Mouse (Mus musculus) gastrocnemius, postnatal 4 days (tissue): ENCODE results near the gene Slc25a26. TPM values are rescaled to one million over a fixed set of nuclear protein-coding genes. Genes with fewer than 3 reads are reported as not detected.

Source experiments
- DNase-seq, 2 experiments: peaks; one replicate each; pipeline ENCODE4 v3.0.0; 2021 to 2022; ENCODE audit warnings: low spot score in 2 of 2, mixed read lengths in 2 of 2
- long read RNA-seq, 2 experiments: library from polyadenylated mRNA; stranded (forward); transcript quantifications; one replicate each; pipeline ENCODE4 v2.0.0; 2021
- total RNA-seq, 2 experiments: library from RNA; stranded (reverse); gene quantifications; 2 replicates each; pipeline ENCODE4 v1.2.3; 2021

Slc25a26 gene
- total RNA-seq, result 1 to 10 TPM; 7.0 to 8.0 TPM
- long read RNA-seq, experiment 1, partial matches to known transcripts, result 1 of 3 reads
- long read RNA-seq, experiment 1, other reads (novel, unspliced or antisense), result 1 of 3 reads
- long read RNA-seq, experiment 2, partial matches to known transcripts, result 3 of 7 reads
- long read RNA-seq, experiment 2, other reads (novel, unspliced or antisense), result 2 of 7 reads

DNA sequence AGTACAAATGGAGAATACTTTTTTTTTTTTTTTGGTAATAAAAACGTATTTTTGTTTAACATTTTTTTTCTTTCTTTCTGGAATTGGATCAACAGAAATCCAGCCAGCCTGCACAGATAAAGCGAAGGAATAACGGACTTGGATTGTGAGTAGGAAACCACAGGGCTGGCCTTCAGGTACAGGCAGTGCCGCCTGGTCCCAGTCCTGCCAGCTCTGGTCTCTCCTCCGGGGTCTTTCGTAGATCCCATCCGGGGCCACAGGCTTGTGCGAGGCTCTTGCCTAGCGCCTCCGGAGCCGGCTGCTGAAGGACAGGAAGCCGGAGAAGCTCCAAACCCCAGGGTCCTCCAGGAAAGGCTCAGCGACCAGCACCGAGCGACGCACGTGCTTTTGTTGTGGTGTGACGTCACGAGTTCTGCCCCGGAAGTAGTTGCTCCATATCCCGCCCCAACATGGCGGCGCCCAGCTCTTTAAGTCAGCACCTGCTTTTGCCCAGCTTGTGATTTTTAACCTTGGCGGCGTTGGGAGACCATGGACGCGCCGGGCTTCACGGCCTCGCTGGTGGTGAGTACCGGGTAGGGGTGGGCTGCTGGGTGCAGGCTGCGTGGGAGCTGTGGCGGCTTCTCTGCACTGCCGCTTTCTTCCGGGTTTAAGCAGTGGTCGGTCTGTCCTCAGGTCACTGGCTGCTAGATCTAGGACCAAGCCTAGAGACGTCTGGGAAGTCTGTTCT, at the start of gene Slc25a26:
TSS of gene Slc25a26 (plus strand) at position 435 of the 727 bp plus-strand sequence.
- DNase-seq, result peak; percentile 83 to 86

DNA sequence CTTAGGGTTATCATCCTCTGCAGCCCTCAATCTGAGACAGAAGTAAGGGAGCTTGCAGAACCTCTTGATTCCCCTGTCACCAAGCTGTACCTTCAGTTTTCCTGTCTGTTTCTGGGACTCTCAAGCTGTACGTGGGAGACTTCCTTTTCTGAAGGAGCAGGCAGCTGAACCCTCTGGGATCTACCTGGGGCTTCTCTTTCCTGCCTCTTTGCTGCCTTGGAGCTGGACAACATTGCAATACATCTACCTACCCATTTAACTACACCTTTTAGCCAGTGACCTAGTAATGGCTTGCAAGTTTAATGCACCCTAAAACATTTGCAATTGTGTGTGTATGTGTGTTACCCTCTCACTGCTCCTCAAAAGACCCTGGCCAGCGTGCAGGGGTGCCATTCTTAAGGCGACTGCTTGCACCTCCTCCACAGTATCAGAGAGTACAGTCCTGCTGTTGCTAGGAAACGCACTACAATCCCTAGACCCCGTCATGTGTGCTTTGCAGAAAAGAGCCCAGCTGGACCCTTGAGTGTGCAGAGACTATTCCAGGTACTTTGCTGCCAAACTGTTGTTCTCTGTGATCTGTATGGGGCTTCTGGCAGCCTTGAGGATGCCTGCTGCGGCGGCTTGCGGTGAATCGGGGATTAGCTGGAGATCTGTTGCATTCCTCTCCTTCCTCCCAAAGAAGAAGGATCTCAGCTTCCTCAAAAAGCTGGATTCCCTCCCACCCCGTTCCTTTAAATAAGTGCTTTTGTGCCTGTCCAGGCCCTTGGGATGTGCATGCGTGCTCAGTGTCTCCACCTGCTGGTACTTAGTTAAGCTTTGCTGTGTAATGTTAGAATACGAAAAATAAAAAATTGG, 35.9 kb upstream of the Slc25a26 start:
- DNase-seq, result peak; percentile 23 to 54

GRCm38 (mm10) chr6:94466508-94467205, 33.5 kb upstream of the Slc25a26 start:
- DNase-seq, result no peak

DNA sequence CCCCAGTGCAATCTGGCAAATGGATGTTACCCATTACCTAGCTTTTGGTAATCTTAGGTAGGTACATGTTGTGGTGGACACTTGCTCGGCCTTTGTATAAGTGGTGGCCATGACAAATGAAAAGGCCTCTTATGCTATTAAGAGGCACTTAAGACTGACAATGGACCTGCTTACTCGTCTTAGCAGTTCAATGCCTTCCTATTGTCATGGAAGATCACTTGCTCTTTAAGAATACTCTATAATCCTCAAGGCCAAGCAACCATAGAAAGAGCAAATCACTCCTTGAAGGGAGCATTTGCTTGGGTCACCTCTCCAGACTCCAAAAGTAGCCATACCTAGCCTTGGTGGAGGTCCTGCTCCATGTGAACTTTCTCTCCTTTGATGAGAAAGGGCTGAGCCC, 7.4 kb upstream of the Slc25a26 start:
- DNase-seq, result no peak

GRCm38 (mm10) chr6:94503963-94504362, 3.8 kb downstream of the Slc25a26 start:
- DNase-seq, result no peak

GRCm38 (mm10) chr6:94507921-94508320, 7.8 kb downstream of the Slc25a26 start:
- DNase-seq, result no peak

- DNase-seq, result no peak
Observed at GRCm38 (mm10) chr6:94508807-94509206, 8.7 kb downstream of the Slc25a26 start.

DNA sequence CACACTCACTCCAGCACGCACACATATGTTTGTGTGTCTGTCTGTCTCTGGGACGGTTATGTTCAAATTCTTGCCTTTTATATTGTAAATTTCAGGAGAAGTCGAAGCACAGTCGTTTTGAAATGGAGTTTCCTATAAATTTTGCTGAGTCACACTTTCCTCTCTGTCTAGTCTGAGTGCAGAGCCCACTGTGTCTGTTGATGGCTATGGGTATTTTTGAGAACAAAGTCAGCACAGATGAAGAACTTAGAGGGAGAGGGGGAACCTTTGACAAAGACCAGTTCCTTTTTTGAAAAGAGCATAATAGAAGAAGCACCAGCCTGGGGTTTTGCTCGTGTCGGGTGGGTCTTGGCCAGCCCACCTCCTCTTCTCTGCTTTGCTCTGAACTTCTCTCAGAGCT, 9.1 kb downstream of the Slc25a26 start:
- DNase-seq, result no peak

- DNase-seq, result no peak
Observed at GRCm38 (mm10) chr6:94518171-94518570, 18.0 kb downstream of the Slc25a26 start.

DNA sequence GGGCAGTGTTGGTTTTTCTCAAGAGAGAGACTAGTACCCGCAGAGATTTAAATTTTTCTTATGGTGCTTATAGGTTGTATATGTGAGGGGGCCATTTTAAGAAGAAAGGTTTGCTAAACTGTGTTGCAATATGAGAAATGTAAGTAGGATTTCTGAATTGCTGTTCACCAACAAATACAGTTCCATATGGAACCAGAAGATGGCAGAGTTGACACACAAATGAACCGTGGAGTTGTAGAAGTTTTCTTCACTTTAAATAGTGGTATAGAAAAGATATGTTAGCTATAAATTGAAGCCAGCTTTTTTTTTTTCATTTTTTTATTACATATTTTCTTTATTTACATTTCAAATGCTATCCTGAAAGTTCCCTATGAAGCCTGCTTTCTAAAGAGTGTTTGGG, 24.2 kb downstream of the Slc25a26 start:
- DNase-seq, result no peak

GRCm38 (mm10) chr6:94530756-94531155, 30.6 kb downstream of the Slc25a26 start:
- DNase-seq, result no peak

GRCm38 (mm10) chr6:94532086-94532485, 32.0 kb downstream of the Slc25a26 start:
- DNase-seq, result no peak

GRCm38 (mm10) chr6:94536478-94536877, 36.3 kb downstream of the Slc25a26 start:
- no peak for DNase-seq

- DNase-seq, result no peak
Observed at GRCm38 (mm10) chr6:94537652-94538051, 37.5 kb downstream of the Slc25a26 start.

DNA sequence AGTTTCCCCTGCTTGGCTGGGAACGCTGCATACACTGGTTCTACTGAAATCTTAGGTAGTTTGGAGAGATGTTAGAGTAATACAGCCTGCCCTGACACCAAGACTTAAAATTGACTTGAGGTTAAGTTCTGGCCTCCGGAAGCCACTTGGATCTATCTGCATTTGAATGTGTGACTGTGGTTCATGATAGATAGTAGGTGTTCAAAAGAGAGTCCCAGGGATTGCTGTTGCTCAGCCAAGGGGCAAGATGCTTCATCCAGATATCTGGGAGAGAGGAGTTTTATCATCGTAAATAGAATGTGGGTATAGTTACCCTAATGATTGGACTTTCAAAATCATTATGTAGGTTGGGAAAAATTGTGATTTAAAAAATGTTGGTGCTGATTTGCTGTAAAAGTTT, 40.0 kb downstream of the Slc25a26 start:
- DNase-seq, result no peak

DNA sequence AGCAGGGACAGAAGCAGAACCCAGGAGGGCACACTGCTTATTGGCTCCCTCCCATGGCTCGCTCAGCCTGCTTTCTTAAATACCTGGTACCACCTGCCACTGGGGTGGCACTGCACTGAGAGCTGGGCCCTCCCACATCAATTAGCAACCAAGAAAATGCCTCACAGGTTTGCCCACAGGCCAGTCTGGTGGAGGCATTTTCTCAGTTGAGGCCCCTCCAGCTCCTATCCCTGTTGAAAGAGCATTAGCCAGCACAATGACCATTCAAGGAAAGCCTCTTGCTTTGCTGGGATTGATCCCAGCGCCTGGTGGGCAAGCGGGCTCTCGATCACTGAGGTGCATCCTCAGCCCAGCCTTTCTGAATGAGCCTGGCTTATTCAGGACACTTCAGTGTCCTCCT, 40.5 kb downstream of the Slc25a26 start:
- no peak for DNase-seq

DNA sequence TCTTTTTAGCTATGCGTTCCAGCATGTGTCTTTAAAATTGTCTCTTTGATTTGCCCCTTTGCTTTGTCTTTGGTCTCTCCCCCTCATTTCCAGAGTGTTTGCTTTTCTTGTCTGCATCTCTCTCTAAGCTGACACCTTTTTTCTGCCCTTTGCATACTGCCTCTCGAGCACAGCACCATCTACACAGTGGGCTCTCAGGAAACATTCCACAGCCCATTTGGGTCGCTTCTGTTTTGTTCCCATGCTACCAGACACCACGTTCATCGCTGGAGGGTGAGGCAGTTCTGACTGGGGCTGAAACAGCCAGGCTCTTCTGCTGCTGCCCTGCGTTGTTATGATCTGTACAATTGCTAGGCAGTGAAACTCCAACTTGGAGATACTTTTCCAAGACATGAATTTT, 41.0 kb downstream of the Slc25a26 start:
- no peak for DNase-seq

DNA sequence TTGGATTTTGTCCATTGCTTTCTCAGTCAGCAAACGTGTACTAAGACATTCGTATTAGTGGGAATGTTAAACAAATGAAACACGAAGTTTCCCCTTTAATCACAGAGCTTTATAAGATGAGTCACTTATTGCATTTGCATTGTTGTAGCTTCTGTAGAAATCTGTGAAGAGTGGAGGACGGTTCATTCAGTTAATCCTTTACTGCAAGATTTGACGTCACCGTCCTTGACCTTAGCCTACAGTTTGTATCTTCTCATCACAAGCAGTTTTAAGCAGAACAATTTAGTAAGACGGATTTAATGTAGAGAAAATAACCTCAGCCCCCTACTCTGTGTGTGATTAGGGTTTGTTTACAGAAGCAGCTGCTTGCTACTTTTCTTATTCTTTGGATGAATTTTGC, 41.7 kb downstream of the Slc25a26 start:
- DNase-seq, result no peak

- peak in 1 of 2 experiments; percentile 41 for DNase-seq
Observed at GRCm38 (mm10) chr6:94543902-94544840, 44.0 kb downstream of the Slc25a26 start.

GRCm38 (mm10) chr6:94547239-94547638, 47.1 kb downstream of the Slc25a26 start:
- DNase-seq, result no peak
